Mouse (Mus musculus) frontal cortex, postnatal 10 days (tissue): ENCODE results near the gene Ryk.

Experiments used
- DNase-seq, 2 experiments: peaks; one replicate each; pipeline ENCODE4 v3.0.0; 2022; ENCODE audit warnings: low spot score in 2 of 2, mixed read lengths in 1 of 2

The Ryk gene

GRCm38 (mm10) chr9:102948706-102949105 lies 114.0 kb downstream of the Ryk start:
- DNase-seq: no peak

GRCm38 (mm10) chr9:102951091-102951994 lies 116.6 kb downstream of the Ryk start:
- no peak for DNase-seq

- no peak for DNase-seq
These were observed 121.1 kb downstream of the Ryk start for GRCm38 (mm10) chr9:102955866-102956265.
